Mouse (Mus musculus) liver, postnatal 0 days (tissue): ENCODE results near the gene Lmtk3.

Experiments used
- CTCF ChIP-seq: sonication (generic); IDR thresholded peaks from 2 replicates; pipeline ENCODE4 v1.5.1; 2016; ENCODE audit warnings: antibody characterized with exemption, low read depth
- EP300 ChIP-seq: IDR thresholded peaks from 2 replicates; pipeline ENCODE4 v1.6.1; 2016; ENCODE audit warnings: antibody characterized with exemption, low read depth, mild to moderate bottlenecking

DNA sequence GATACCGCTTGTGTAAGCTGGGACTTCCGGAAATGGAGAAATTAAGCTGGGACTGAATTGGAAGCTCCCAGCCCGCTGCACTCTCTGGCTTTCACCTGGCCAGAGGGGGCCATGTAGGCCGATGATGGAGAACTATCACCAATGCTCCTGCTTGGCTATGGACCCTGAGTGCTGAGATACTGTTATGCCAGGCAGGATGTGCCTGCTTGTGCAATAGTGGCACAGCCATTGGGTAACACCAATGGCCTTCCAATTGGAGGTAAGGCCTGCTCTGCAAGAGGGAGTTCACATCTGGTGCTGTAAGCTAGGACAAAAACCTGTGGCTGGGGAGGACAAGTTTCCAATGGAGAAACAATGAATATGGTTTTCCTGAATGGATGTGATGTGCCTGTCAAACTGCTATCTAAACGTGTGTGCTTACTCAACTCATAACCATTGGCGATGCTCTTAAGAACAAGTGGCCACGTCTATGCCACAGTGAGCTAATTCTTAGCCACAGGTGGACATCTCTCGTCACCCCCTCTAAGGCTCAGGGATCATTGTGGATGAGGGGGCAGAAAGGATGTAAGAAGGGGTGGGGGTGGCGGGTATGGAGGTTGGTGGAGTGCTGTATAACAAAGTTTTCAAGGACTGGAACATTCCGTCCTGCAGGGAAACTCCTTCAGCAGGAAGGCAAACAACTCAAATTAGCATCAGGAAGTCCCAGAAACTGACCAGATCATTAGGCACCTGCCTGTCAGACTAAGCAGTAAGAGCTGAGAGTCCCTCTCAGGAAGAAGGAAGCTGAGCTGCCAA lies 59.6 kb downstream of the Lmtk3 start:
- TF ChIP-seq EP300 (no peak), CTCF (no peak)
